Mouse (Mus musculus) kidney, adult 9 months (tissue): ENCODE results near the gene Dlg5.

Experiments used
- DNase-seq: peaks from one replicate; pipeline ENCODE4 v3.0.0; 2022

The Dlg5 gene

GRCm38 (mm10) chr14:24098828-24099227, 146.9 kb downstream of the Dlg5 start:
- no peak for DNase-seq

GRCm38 (mm10) chr14:24094656-24095055, 151.1 kb downstream of the Dlg5 start:
- peak; percentile 70 for DNase-seq

- no peak for DNase-seq
Measured at GRCm38 (mm10) chr14:24093221-24093620, 152.5 kb downstream of the Dlg5 start.

GRCm38 (mm10) chr14:24092391-24092790, 153.3 kb downstream of the Dlg5 start:
- no peak for DNase-seq

- no peak for DNase-seq
Measured at GRCm38 (mm10) chr14:24090790-24091189, 154.9 kb downstream of the Dlg5 start.

- no peak for DNase-seq
Measured at GRCm38 (mm10) chr14:24089181-24089580, 156.5 kb downstream of the Dlg5 start.

GRCm38 (mm10) chr14:24087430-24087829, 158.3 kb downstream of the Dlg5 start:
- peak; percentile 46 for DNase-seq

- DNase-seq, result no peak
Measured at GRCm38 (mm10) chr14:24086481-24086880, 159.2 kb downstream of the Dlg5 start.
